Mouse (Mus musculus): Measurements from ENCODE around the gene Krtap14. TPM values are rescaled to one million over a fixed set of nuclear protein-coding genes. Genes with fewer than 3 reads are reported as not detected.

Krtap14 gene
- polyA plus RNA-seq, 1 experiment from 2014 or later, result not detected

DNA sequence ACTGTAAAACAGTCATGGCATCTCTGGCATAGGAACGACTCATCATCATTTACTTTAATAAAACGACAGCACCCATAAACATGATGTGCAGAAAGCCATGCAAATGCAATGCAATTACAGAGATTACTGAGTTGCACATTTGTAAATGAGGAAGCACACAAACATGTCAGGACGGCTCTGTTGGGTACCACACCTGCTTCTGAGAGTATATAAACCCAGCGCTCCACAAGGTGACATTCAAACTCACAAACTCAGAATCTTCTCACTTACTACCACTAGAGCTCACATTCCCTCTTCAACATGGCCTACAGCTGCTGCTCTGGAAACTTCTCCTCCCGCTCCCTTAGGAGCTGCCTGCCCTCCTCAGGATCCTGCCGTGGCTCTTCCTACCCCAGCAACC lies 48.3 kb downstream of the Krtap14 start, which contains the start of gene Gm5965:
Gene Gm5965, plus strand, starts transcription at position 301 of the 400 bp plus-strand sequence.
- H3K27ac ChIP-seq (replicated peaks), result no peak within 1 kb of the TSS
- no peak within 1 kb of the TSS for H3K4me2 ChIP-seq (replicated peaks)
- WGBS, result 84% methylated on average over 6 of the region's 6 CpGs
- no peaks in the 10 kb centered on the region for H3K27me3 ChIP-seq
- ATAC-seq (ENCODE audit: insufficient number of reproducible peaks, low FRiP score, low TSS enrichment, low read depth), result no peak
- no peak within 1 kb of the TSS for H3K9ac ChIP-seq
- H3K4me1 ChIP-seq, result no peaks in the 10 kb centered on the region
- no peaks in the 10 kb centered on the region for H3K9me3 ChIP-seq (replicated peaks)
- no peaks in the 10 kb centered on the region for H3K36me3 ChIP-seq
- H3K4me3 ChIP-seq (replicated peaks), result no peak within 1 kb of the TSS

- no peak for ATAC-seq (ENCODE audit: insufficient number of reproducible peaks, low FRiP score, low TSS enrichment, low read depth)
Observed at GRCm38 (mm10) chr16:88774106-88774505, 51.8 kb downstream of the Krtap14 start, which contains the start of gene 2310057N15Rik. Gene 2310057N15Rik, minus strand, starts transcription at chr16:88774206.

More at GRCm38 (mm10) chr16:88774106-88774505, 51.8 kb downstream of the Krtap14 start, which contains the start of gene 2310057N15Rik:
- Histone ChIP-seq H3K4me1 (no peaks in the 10 kb centered on the region), H3K27me3 (no peaks in the 10 kb centered on the region), H3K9ac (no peak within 1 kb of the TSS), H3K36me3 (no peaks in the 10 kb centered on the region), H3K27ac (replicated peaks) (no peak within 1 kb of the TSS), H3K4me2 (replicated peaks) (no peak within 1 kb of the TSS), H3K4me3 (replicated peaks) (no peak within 1 kb of the TSS), H3K9me3 (replicated peaks) (no peaks in the 10 kb centered on the region)
- 75% methylated on average over 2 of the region's 2 CpGs for WGBS

Other genes with a start within 250 kb of the Krtap14 start
- gene Krtap24-1, start 213.9 kb downstream of the Krtap14 start, polyA plus RNA-seq (2015; fragmentation: Nextera tagmentation; extraction: Ambion mirVana), result 0.91 and 1.5 TPM in 2 replicates
- not detected in 2 replicates for gene 2310079G19Rik, start 198.5 kb downstream of the Krtap14 start, polyA plus RNA-seq (2015; fragmentation: Nextera tagmentation; extraction: Ambion mirVana)
- gene Krtap26-1, start 178.3 kb downstream of the Krtap14 start, polyA plus RNA-seq (2015; fragmentation: Nextera tagmentation; extraction: Ambion mirVana), result 2.8 and 4.4 TPM in 2 replicates
- gene Krtap27-1, start 154.5 kb downstream of the Krtap14 start, polyA plus RNA-seq (2015; fragmentation: Nextera tagmentation; extraction: Ambion mirVana), result 0.28 TPM in 1 of 2 replicates, not detected in the other
- not detected in 2 replicates for gene 2310061N02Rik, start 118.2 kb downstream of the Krtap14 start, polyA plus RNA-seq (2015; fragmentation: Nextera tagmentation; extraction: Ambion mirVana)
- 1.1 and 1.6 TPM in 2 replicates for gene Krtap13-1, start 97.3 kb downstream of the Krtap14 start, polyA plus RNA-seq (2015; fragmentation: Nextera tagmentation; extraction: Ambion mirVana)
- gene Krtap13, start 74.5 kb downstream of the Krtap14 start, polyA plus RNA-seq (2015; fragmentation: Nextera tagmentation; extraction: Ambion mirVana), result 38.5 and 75.7 TPM in 2 replicates
- gene 2310034C09Rik, start 67.3 kb downstream of the Krtap14 start, polyA plus RNA-seq (2015; fragmentation: Nextera tagmentation; extraction: Ambion mirVana), result 66.3 and 107 TPM in 2 replicates
- 0.24 and 0.71 TPM in 2 replicates for gene 2310057N15Rik, start 51.9 kb downstream of the Krtap14 start, polyA plus RNA-seq (2015; fragmentation: Nextera tagmentation; extraction: Ambion mirVana)
- gene Gm5965, start 48.2 kb downstream of the Krtap14 start, polyA plus RNA-seq (2015; fragmentation: Nextera tagmentation; extraction: Ambion mirVana), result 4.4 and 6.1 TPM in 2 replicates
- gene Gm20741, start 13.9 kb downstream of the Krtap14 start, polyA plus RNA-seq (2015; fragmentation: Nextera tagmentation; extraction: Ambion mirVana), result 37.2 and 90.3 TPM in 2 replicates
- 0.26 TPM in 1 of 2 replicates, not detected in the other for gene Krtap15, start 5.9 kb downstream of the Krtap14 start, polyA plus RNA-seq (2015; fragmentation: Nextera tagmentation; extraction: Ambion mirVana)
- gene Krtap19-1, start 43.3 kb upstream of the Krtap14 start, polyA plus RNA-seq (2015; fragmentation: Nextera tagmentation; extraction: Ambion mirVana), result not detected in 2 replicates
- gene Krtap19-2, start 48.1 kb upstream of the Krtap14 start, polyA plus RNA-seq (2015; fragmentation: Nextera tagmentation; extraction: Ambion mirVana), result not detected in 2 replicates
- gene Krtap19-3, start 51.9 kb upstream of the Krtap14 start, polyA plus RNA-seq (2015; fragmentation: Nextera tagmentation; extraction: Ambion mirVana), result not detected in 2 replicates
- not detected in 2 replicates for gene Krtap19-4, start 58.9 kb upstream of the Krtap14 start, polyA plus RNA-seq (2015; fragmentation: Nextera tagmentation; extraction: Ambion mirVana)
- gene Krtap19-5, start 70.3 kb upstream of the Krtap14 start, polyA plus RNA-seq (2015; fragmentation: Nextera tagmentation; extraction: Ambion mirVana), result not detected in 2 replicates
- gene Krtap19-9b, start 106.1 kb upstream of the Krtap14 start, polyA plus RNA-seq (2015; fragmentation: Nextera tagmentation; extraction: Ambion mirVana), result 0.70 TPM in 1 of 2 replicates, not detected in the other
- gene Krtap16-3, start 136.7 kb upstream of the Krtap14 start, polyA plus RNA-seq (2015; fragmentation: Nextera tagmentation; extraction: Ambion mirVana), result 0.29 and 0.30 TPM in 2 replicates
- 12.1 and 30.8 TPM in 2 replicates for gene Krtap22-2, start 184.6 kb upstream of the Krtap14 start, polyA plus RNA-seq (2015; fragmentation: Nextera tagmentation; extraction: Ambion mirVana)
- gene Gm10229, start 189.1 kb upstream of the Krtap14 start, polyA plus RNA-seq (2015; fragmentation: Nextera tagmentation; extraction: Ambion mirVana), result 12.6 and 33.0 TPM in 2 replicates
- 1.7 and 5.2 TPM in 2 replicates for gene Krtap6-1, start 205.6 kb upstream of the Krtap14 start, polyA plus RNA-seq (2015; fragmentation: Nextera tagmentation; extraction: Ambion mirVana)
- gene Gm10228, start 215.3 kb upstream of the Krtap14 start, polyA plus RNA-seq (2015; fragmentation: Nextera tagmentation; extraction: Ambion mirVana), result 3.1 and 7.4 TPM in 2 replicates
- gene Krtap6-5, start 221.7 kb upstream of the Krtap14 start, polyA plus RNA-seq (2015; fragmentation: Nextera tagmentation; extraction: Ambion mirVana), result 2.6 and 6.2 TPM in 2 replicates
- 0.51 and 3.3 TPM in 2 replicates for gene 1110025L11Rik, start 237.9 kb upstream of the Krtap14 start, polyA plus RNA-seq (2015; fragmentation: Nextera tagmentation; extraction: Ambion mirVana)